Mouse (Mus musculus) cerebellum, adult 18-20 months (tissue): ENCODE data around the gene Ctss.

Experiments used
- DNase-seq, 2 experiments: peaks; one replicate each; pipeline ENCODE4 v3.0.0; 2021

Gene Ctss

GRCm38 (mm10) chr3:95526622-95527211, at the start of gene Ctss:
TSS of gene Ctss (plus strand) at chr3:95526786.
- DNase-seq = no peak

GRCm38 (mm10) chr3:95478966-95479365, 47.6 kb upstream of the Ctss start:
- no peak for DNase-seq

GRCm38 (mm10) chr3:95486421-95486820, 40.2 kb upstream of the Ctss start:
- no peak for DNase-seq

DNA sequence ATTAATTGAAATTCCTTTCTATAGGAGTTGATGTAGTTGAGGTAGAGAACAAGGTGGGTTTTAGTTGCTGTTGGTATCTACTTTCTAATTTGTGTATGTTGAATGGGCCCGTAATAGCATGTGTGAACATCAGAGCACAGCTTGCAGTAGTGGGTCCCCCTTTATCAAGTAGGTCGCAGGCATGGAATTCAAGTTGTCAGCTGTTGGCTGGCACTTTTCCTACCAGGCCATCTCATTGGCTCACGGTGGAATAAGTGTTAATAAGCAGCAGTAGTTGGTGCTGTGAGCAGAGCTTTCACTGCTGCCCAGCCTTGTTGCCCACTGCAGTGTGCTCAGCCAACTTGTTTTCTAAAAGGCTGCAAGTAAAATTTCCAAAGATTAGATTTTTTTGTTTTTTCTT, 37.9 kb upstream of the Ctss start:
- DNase-seq = no peak

GRCm38 (mm10) chr3:95490238-95490637, 36.3 kb upstream of the Ctss start:
- DNase-seq = no peak

DNA sequence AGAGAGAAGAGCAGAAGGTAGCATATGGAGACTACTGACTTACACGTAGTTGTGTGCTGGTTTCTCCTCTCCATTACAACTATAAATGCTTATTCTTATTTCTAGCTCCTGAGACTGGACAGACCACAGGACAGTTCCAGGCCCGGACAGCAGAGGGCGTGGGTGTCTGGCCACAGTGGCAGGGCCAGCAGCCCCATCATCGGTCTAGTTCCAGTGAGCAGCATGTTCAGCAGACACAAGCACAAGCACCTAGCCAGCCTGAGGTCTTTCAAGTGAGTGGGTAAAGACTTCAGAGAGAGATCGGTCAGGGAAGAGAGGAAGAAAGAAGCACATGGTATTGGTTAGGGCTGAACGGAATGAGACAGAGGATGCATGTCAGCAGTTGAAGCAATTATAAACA, 32.2 kb upstream of the Ctss start:
- peak; percentile 67 to 70 for DNase-seq

- no peak for DNase-seq
Measured at GRCm38 (mm10) chr3:95498229-95498628, 28.4 kb upstream of the Ctss start.

- DNase-seq = no peak
Measured at GRCm38 (mm10) chr3:95499024-95499423, 27.6 kb upstream of the Ctss start, which contains the start of gene Ctsk. TSS of gene Ctsk (plus strand) at chr3:95499256.

- no peak for DNase-seq
Measured at GRCm38 (mm10) chr3:95499496-95500140, 27.0 kb upstream of the Ctss start.

- DNase-seq = no peak
Measured at GRCm38 (mm10) chr3:95502312-95502711, 24.3 kb upstream of the Ctss start.

- DNase-seq = peak; percentile 70 to 79
Measured at GRCm38 (mm10) chr3:95509348-95509747, 17.2 kb upstream of the Ctss start.

- DNase-seq = no peak
Measured at GRCm38 (mm10) chr3:95511611-95512180, 14.9 kb upstream of the Ctss start.

DNA sequence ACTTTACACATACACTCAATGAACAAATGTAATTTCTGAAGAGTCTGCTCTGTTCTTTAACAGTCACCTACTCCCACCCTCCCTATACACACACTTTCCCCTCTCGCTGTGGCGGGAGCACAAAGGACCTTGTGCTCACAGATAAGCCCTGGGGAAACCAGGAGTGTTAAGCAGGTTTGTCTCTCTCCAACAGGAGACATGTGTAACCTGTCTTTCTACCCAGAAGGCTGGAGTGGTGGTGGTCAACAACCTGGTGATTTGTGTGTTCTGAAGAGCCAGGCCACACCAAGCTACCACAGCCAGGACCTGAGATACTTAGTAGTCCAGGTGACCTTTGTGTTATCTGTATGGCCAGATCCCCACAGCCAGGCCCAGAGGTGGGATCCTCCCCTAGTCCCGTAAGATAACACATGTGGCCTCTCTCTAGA, 10.0 kb upstream of the Ctss start:
- DNase-seq = no peak

GRCm38 (mm10) chr3:95517493-95517898, 9.1 kb upstream of the Ctss start:
- peak; percentile 63 to 79 for DNase-seq

DNA sequence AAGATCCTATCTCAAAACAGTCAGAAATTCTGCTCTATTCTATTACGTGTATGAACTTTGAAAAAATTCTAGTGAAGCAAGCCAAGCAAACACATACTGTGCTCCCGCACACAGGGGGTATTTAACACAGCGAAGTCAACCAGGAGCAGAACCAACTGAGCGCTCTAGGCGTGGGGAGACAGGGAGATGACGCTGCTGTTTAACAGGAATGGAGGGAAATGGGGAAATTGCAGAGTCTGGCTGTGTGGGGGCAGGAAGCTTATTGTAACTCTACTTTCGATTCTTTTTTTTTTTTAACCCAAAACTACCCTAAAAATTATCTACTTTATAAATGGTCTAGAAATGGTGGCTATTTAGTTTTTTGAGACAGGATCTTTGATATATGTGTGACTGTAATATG, 7.7 kb upstream of the Ctss start:
- no peak for DNase-seq

- no peak for DNase-seq
Measured at GRCm38 (mm10) chr3:95519315-95519714, 7.3 kb upstream of the Ctss start.

- no peak for DNase-seq
Measured at GRCm38 (mm10) chr3:95520100-95520499, 6.5 kb upstream of the Ctss start.

- no peak for DNase-seq
Measured at GRCm38 (mm10) chr3:95521168-95521567, 5.4 kb upstream of the Ctss start.

DNA sequence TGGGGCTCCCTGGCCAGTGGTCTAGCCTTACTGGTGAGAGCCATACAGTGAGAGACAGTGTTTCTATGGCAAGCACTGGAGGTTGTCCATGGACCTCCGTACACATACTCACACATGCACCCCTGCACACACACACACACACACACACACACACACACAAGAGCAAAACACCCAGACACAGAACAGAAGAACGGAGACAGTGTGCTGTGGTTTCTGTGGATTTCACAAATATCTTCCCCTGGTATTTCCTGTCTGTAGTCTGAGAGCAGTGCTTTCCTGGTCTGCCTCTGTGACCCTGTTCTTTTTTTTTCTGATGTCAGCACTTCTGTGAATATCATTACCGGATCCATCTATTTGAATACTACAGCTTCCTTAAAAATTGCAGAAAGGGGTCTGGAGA, 2.9 kb upstream of the Ctss start:
- DNase-seq = no peak

DNA sequence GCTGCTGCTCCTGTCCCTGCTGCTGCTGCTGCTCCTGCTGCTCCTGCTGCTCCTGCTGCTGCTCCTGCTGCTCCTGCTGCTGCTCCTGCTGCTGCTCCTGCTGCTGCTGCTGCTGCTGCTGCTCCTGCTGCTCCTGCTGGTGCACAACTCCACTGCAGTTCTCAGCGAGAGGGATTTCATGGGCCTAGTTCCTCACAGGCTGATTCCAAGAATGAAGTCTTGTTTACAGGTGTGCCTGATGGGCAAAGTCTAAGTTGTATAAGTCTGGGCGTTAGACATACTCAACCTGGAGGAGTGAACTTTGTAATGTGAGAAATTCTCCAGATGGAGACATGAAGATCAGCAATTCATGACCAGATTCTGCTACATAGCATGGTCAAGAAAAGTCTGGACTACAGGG, 1.9 kb upstream of the Ctss start:
- no peak for DNase-seq

GRCm38 (mm10) chr3:95526111-95526510, 475 bp upstream of the Ctss start:
- DNase-seq = no peak

- no peak for DNase-seq
Measured at GRCm38 (mm10) chr3:95529814-95530213, 3.2 kb downstream of the Ctss start.

- DNase-seq = no peak
Measured at GRCm38 (mm10) chr3:95531025-95531424, 4.4 kb downstream of the Ctss start.

- no peak for DNase-seq
Measured at GRCm38 (mm10) chr3:95533364-95533763, 6.8 kb downstream of the Ctss start.

- DNase-seq = no peak
Measured at GRCm38 (mm10) chr3:95534927-95535326, 8.3 kb downstream of the Ctss start.
